Mouse (Mus musculus) ES-E14 (cell line): ENCODE data around the gene Ces2e.

Experiments
- CHD2 ChIP-seq: IDR thresholded peaks from 2 replicates; pipeline ENCODE4 v1.6.1; 2014; ENCODE audit warnings: mild to moderate bottlenecking, low read depth, low read length, inconsistent platforms
- HCFC1 ChIP-seq: IDR thresholded peaks from 2 replicates; pipeline ENCODE4 v1.6.1; 2012; ENCODE audit warnings: low read length, inconsistent platforms, borderline replicate concordance; ENCODE audit not compliant: insufficient read depth
- ZNF384 ChIP-seq: IDR thresholded peaks from 2 replicates; pipeline ENCODE4 v1.6.1; 2012; ENCODE audit warnings: low read depth, low read length, inconsistent platforms

DNA sequence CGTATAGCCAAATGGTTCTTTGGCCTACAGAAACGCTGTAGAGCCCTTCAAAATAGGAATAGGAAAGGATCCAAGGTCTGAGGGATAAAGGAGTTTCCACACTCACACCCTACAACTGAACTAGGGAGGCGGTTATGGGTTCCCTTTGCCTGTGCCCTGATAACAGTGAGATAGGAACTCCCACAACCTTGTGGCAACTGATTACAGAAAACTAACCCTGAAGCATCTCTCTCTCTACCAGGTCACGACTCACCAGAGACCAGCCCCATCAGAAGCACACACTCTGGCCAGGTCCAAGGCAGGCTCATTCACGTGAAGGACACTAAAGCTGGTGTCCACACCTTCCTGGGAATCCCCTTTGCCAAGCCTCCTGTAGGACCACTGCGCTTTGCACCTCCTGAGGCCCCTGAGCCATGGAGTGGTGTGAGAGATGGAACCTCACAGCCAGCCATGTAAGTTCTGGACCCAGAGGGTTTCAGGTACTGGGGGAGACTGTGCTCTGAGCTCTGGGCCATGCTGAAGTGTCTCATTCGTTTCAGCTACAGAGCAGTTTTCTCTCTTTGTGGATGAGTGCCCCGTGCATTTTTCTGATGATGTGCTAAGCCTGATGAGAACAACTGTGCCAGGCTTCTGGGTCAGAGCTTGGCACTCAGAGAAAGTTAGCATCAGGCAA, 36.3 kb downstream of the Ces2e start:
- TF ChIP-seq CHD2 (no peak), HCFC1 (no peak), ZNF384 (no peak)
